In the genomic region with DNA sequence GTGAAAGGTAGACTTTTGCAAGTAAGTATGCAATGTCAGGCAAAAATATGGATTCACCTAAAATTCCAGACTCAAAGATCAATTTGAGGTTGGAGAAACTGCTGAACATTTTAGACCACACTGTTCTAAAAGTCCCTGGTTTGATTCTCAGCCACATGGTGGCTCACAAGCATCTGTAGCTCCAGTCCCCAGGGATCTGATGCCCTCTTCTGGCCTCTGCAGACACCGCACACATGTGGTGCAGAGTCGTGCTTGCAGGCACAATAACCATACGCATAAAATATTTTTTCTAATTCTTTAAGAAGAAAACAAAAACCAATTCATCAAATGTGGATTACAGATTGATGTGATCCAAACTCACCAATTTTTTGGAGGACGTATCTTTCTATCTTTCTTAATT, we compare ENCODE assay signal across 21 mouse cellular contexts.
DNase-seq lines count a peak whose midpoint lies in the region; ATAC-seq and TF ChIP-seq lines count a peak whose summit lies in the region.
"Had no signal": no experiment of that assay in that cellular context is flagged by ENCODE, and none has a peak within 500 bp of the region (broad histone marks: within the 10 kb centered on the region; RNA-seq: fewer than 3 reads in every experiment).

No protein-coding gene starts in this region.

- H3K4me3 ChIP-seq in liver, adult 2 months (ENCODE audit: insufficient read depth, low read depth, low read length) = no peak overlapping the region
- H3K4me3 ChIP-seq in ES-E14 (ENCODE audit: insufficient read depth in 1 of 2, low read depth in 1 of 2, low read length in 2 of 2, poor library complexity in 1 of 2, severe bottlenecking in 1 of 2) = no peak overlapping the region
- H3K4me3 ChIP-seq: embryonic facial prominence, embryonic 15.5 days; forebrain, embryonic 12.5 days; limb, embryonic 12.5 days; lung, embryonic 15.5 days; midbrain, embryonic 12.5 days; myocyte had no signal

- no peak overlapping the region for H3K9ac ChIP-seq in liver, adult 2 months (ENCODE audit: low read depth, low read length)
- no peak overlapping the region for H3K9ac ChIP-seq in ES-E14 (ENCODE audit: insufficient read depth, low read depth, low read length, poor library complexity, severe bottlenecking)
- H3K9ac ChIP-seq: embryonic facial prominence, embryonic 15.5 days; forebrain, embryonic 12.5 days; hindbrain, embryonic 14.5 days; limb, embryonic 12.5 days; lung, embryonic 15.5 days; midbrain, embryonic 12.5 days had no signal

- TF ChIP-seq POLR2A in liver, adult 2 months (IDR thresholded peaks at IDR 0.05; ENCODE audit: extremely low read depth, insufficient read depth, low read length) = no peak

- TF ChIP-seq CTCF in liver, adult 2 months (IDR thresholded peaks at IDR 0.05; ENCODE audit: low read depth, low read length) = peak; percentile 36

- peak; percentile 15 for DNase-seq in embryo, embryonic 10 days (ENCODE audit: low spot score)
- no peak for DNase-seq in embryo, embryonic 9.5 days (ENCODE audit: extremely low spot score)
- no peak for DNase-seq in liver, adult 2 months (ENCODE audit: extremely low read depth, low read depth, low spot score)
- DNase-seq in liver (no peak), ES-E14 (ENCODE audit: low read depth, low spot score) (peak; percentile 16)
- DNase-seq in kidney, postnatal 36 days = no peak
- no peak for DNase-seq in natural killer cell, adult 2 months (ENCODE audit: low spot score in 2 of 2)
- DNase-seq: adrenal gland, postnatal 36 days; cerebellum, postnatal 25 days; heart, adult 18-20 months; kidney, adult 2 months had no signal

- H3K27ac ChIP-seq in liver, adult 2 months (replicated peaks; ENCODE audit: insufficient read depth, low read depth, low read length) = no peak overlapping the region
- no peak overlapping the region for H3K27ac ChIP-seq in ES-E14 (ENCODE audit: insufficient read depth, low read depth, low read length, poor library complexity, severe bottlenecking)
- H3K27ac ChIP-seq: embryonic facial prominence, embryonic 15.5 days; forebrain, embryonic 12.5 days; hindbrain, embryonic 14.5 days; lung, embryonic 15.5 days; midbrain, embryonic 12.5 days had no signal

- no peaks in the 10 kb centered on the region for H3K27me3 ChIP-seq in liver, adult 2 months (ENCODE audit: control insufficient read depth, insufficient read depth, low read length)
- H3K27me3 ChIP-seq: embryonic facial prominence, embryonic 15.5 days; forebrain, embryonic 12.5 days; limb, embryonic 12.5 days; lung, embryonic 15.5 days; midbrain, embryonic 12.5 days had no signal

- 0 out of 2 replicates have a peak, but pooled peaks cover 2% of the 10 kb centered on the region for H3K4me1 ChIP-seq in liver, adult 2 months (ENCODE audit: control insufficient read depth, insufficient read depth, low read length)
- H3K4me1 ChIP-seq in ES-E14 (ENCODE audit: control insufficient read depth in 2 of 2, insufficient read depth in 2 of 2, low read length in 2 of 2, poor library complexity in 1 of 2) = no peaks in the 10 kb centered on the region
- H3K4me1 ChIP-seq: embryonic facial prominence, embryonic 15.5 days; forebrain, embryonic 12.5 days; midbrain, embryonic 12.5 days had no signal

- in situ Hi-C loops in ES-E14 (cut with MboI; ENCODE audit: low sequenced_read_pairs in 2 of 2, unreplicated experiment in 2 of 2) = no loop called here

- ATAC-seq in megakaryocyte-erythroid progenitor cell, adult 5-6 weeks (replicated peaks; ENCODE audit: low FRiP score, low TSS enrichment, poor library complexity, severe bottlenecking) = peak; percentile 63; the same call in 1 of the 2 replicates
- ATAC-seq: activated CD4-positive, CD25-positive, alpha-beta regulatory T cell, adult 4 months had no signal

- WGBS in liver, adult 2 months = 97% methylated on average over 4 of the region's 4 CpGs

- H3K79me2 ChIP-seq in liver, adult 2 months (ENCODE audit: control insufficient read depth, insufficient read depth, low read length) = no peaks in the 10 kb centered on the region

- H3K9me3 ChIP-seq in ES-E14 (ENCODE audit: control insufficient read depth, insufficient read depth, low read depth, low read length) = no peaks in the 10 kb centered on the region
- H3K9me3 ChIP-seq: embryonic facial prominence, embryonic 15.5 days; forebrain, embryonic 12.5 days; G1E; limb, embryonic 12.5 days; lung, embryonic 15.5 days; midbrain, embryonic 12.5 days had no signal

- H3K36me3 ChIP-seq in liver, adult 2 months (ENCODE audit: control insufficient read depth, insufficient read depth, low read length) = no peaks in the 10 kb centered on the region
- H3K36me3 ChIP-seq in ES-E14 (ENCODE audit: control insufficient read depth, insufficient read depth, low read length, poor library complexity, severe bottlenecking) = no peaks in the 10 kb centered on the region
- H3K36me3 ChIP-seq: embryonic facial prominence, embryonic 15.5 days; forebrain, embryonic 12.5 days; G1E; limb, embryonic 12.5 days; lung, embryonic 15.5 days; midbrain, embryonic 12.5 days had no signal

TF ChIP-seq in ES-E14, 5 proteins besides CTCF, POLR2A, EP300 and RAD21:
- TF ChIP-seq ZC3H11A (IDR thresholded peaks at IDR 0.05; ENCODE audit: borderline replicate concordance, low read depth, low read length) = peak; percentile 85
- no peak for TF ChIP-seq MAFK (IDR thresholded peaks at IDR 0.05; ENCODE audit: insufficient read depth, low read depth, low read length)

Comparison
In these comparisons a context has a peak if more than half of its experiments do, and no peak if none do; other contexts are left out.
1. DNase-seq: peak in embryo, embryonic 10 days (single experiment) and ES-E14 (single experiment); none in embryo, embryonic 9.5 days (single experiment), liver, adult 2 months (single experiment), liver (single experiment), kidney, postnatal 36 days (0 of 2) and natural killer cell, adult 2 months (0 of 2).